Mouse (Mus musculus) frontal cortex, adult 2 months (tissue): ENCODE measurements around the gene Hist2h3c2. TPM values are rescaled to one million over a fixed set of nuclear protein-coding genes. Genes with fewer than 3 reads are reported as not detected.
"Not testable (repeated sequence)": the region's sequence is repeated elsewhere in the genome, so short reads cannot be mapped to it uniquely, and the experiment has no call there.

ENCODE experiments used
- DNase-seq, 2 experiments: peaks; one replicate each; pipeline ENCODE4 v3.0.0; 2022; ENCODE audit warnings: low spot score in 1 of 2; ENCODE audit errors: extremely low spot score in 1 of 2
- polyA plus RNA-seq: library from polyadenylated mRNA; depleted of rRNA; stranded (reverse); fragments of >200 nt; gene quantifications from 2 replicates; pipeline ENCODE4 v1.2.3, GENCODE M21; 2012; rRNA removed

Gene Hist2h3c2
- 14.1 and 17.1 TPM in 2 replicates for polyA plus RNA-seq

DNA sequence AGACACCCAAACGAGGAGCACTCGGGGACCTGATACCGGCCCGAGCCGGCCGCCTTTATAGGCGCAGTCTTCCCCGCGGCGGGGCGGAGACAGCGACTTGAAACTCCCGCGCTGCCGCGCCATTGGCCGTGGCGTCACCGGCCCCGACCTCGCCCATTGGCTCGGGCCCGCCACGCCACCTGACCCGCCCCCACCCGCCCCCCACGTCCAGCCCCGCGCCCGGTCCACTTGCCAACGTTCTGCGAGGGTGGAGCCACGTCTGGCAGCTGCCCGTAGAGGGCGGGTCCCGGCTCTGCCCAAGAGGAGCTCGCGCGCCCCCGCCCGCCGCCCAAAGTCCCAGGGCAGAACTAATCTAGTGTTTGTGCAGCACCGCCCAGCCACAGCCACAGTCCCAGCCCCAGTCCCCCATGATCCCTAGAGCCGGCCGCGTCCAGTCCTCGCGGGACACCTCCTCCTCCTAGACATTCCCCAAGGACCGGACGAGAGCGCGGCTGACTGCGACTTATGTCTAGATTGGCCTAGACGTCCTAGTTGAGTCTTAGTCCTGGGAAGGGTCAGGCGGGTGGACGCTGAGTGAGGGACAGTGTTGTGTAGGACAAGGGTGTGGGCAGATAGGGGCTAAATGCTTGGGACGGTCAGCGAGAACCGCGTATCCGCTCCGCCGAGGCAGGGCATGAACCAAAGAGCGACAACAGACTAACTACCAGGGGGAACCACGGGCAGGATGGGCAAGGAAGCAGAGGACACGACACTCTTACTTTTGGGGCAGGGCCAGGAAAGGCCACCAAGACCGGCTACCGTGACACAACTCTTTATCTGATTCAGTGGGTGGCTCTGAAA, at the start of gene Hist2h3c2:
Gene Hist2h3c2 (minus strand): TSS at position 174 of the 840 bp plus-strand sequence.
- not testable (repeated sequence) for DNase-seq

DNA sequence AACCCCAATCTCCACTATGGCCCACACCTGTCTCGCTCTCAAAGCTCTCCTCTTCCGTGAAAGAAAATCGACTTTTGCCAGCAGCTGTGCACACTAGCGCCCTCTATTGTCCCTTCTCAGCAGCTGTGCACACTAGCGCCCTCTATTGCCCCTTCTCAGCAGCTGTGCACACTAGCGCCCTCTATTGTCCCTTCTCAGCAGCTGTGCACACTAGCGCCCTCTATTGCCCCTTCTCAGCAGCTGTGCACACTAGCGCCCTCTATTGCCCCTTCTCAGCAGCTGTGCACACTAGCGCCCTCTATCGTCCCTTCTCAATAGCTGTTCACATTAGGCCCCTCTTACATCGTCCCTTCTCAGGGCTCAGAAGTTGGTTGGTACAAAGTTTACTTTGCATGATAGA, 48.4 kb upstream of the Hist2h3c2 start:
- DNase-seq, result not testable (repeated sequence)

GRCm38 (mm10) chr3:96284457-96284856, 45.5 kb upstream of the Hist2h3c2 start:
- DNase-seq, result peak in 1 of 2 experiments; percentile 73

DNA sequence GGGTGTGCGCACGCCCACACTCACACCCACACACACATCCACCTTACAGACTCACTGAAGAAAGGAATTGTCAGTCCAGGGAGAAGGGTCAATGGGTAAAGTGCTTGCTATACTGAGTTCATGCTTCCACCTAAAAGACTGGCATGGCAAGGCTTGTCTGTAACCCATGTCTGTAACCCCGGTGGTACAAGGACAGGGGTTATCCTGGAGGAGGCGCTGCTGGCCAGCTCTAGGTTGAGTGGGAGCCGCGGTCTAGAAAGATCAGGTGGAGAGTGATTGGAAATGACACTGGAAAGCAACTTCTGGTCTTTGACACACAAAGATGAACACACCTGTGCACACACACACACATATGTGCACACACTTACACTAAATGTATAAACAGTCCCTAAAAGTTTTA, 41.7 kb upstream of the Hist2h3c2 start:
- DNase-seq, result no peak

- peak; percentile 86 to 95 for DNase-seq
Measured at GRCm38 (mm10) chr3:96277800-96278624, 39.1 kb upstream of the Hist2h3c2 start.

- DNase-seq, result peak in 1 of 2 experiments; percentile 62
Measured at GRCm38 (mm10) chr3:96277428-96277799, 38.5 kb upstream of the Hist2h3c2 start.

GRCm38 (mm10) chr3:96273591-96274465, 34.9 kb upstream of the Hist2h3c2 start:
- DNase-seq, result no peak

- DNase-seq, result peak; percentile 97
Measured at GRCm38 (mm10) chr3:96269511-96270474, 30.9 kb upstream of the Hist2h3c2 start, which contains the start of gene Hist2h2bb. Gene Hist2h2bb (plus strand): TSS chr3:96269752.

DNA sequence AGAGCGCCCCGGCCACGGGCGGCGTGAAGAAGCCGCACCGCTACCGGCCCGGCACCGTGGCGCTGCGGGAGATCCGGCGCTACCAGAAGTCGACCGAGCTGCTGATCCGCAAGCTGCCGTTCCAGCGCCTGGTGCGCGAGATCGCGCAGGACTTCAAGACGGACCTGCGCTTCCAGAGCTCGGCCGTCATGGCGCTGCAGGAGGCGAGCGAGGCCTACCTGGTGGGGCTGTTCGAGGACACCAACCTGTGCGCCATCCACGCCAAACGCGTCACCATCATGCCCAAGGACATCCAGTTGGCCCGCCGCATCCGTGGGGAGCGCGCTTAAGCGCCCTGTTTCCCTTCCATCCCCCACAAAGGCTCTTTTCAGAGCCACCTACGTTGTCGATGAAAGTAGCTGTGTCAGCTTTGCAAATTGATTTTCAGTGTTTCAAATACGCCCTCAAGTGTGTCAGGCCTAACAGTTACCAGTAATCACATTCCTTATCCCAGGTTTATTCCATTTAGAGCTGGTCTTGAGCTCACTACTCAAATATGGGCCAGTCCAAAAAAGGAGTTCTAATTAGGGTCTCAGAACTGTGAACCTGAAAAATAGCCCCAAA, 29.9 kb upstream of the Hist2h3c2 start:
- peak in 1 of 2 experiments; percentile 45 for DNase-seq

- DNase-seq, result peak; percentile 78 to 90
Measured at GRCm38 (mm10) chr3:96268051-96268775, 29.3 kb upstream of the Hist2h3c2 start, which contains the start of gene Hist2h3b. Gene Hist2h3b (plus strand): TSS chr3:96268654.

- DNase-seq, result no peak
Measured at GRCm38 (mm10) chr3:96267541-96267940, 28.6 kb upstream of the Hist2h3c2 start.

- DNase-seq, result no peak
Measured at GRCm38 (mm10) chr3:96266132-96266710, 27.3 kb upstream of the Hist2h3c2 start.

- DNase-seq, result no peak
Measured at GRCm38 (mm10) chr3:96264404-96264949, 25.6 kb upstream of the Hist2h3c2 start.

DNA sequence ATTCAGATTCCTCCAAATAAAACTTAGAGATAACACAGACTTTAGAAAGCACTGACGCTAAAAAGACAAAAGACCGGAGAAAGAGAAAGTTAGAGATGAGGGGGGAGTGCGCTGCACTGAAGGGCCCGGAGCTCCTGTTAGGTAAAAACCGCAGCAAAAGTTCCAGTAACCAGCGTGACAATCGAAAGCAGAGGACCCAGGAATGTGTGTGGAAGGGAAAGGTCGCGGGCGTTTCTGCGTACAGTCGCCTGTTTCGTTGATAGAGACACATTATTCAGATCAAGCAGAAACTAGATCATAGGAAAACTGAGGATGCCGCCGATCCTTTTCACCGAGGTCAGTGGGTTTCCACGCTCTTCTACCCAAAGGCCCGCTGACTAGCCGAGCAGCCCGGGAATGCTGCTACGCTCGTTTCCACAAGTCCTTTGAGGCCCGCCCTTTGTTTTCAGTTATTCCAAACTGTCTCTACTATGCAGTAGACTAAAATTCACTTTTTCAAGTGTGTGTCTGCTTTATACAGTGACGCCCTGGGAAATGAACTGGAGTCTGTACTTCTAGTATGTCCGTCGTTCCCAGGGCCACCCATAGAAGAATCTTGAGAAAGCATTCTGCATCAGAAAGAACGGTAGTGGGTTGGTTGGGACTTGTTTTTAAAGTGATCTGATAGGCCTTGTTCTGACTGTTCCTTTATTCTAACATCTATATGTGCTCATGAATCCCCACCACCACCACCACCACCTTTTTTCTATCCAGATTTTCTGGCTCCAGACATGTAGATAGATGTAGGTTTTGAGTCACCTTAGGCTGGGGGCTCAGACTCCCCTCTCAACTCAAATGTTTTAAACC, 24.9 kb upstream of the Hist2h3c2 start:
- peak in 1 of 2 experiments; percentile 36 for DNase-seq

GRCm38 (mm10) chr3:96262979-96263550, 24.1 kb upstream of the Hist2h3c2 start, which contains the start of gene Hist2h4:
Gene Hist2h4 (minus strand): TSS chr3:96263311.
- DNase-seq, result peak; percentile 97 to 100
